Mouse (Mus musculus) embryonic facial prominence, embryonic 13.5 days (tissue): Measurements from ENCODE around the gene Uqcc3. TPM values are rescaled to one million over a fixed set of nuclear protein-coding genes. Genes with fewer than 3 reads are reported as not detected.

ENCODE experiments used
- ATAC-seq: fragments of 200-750 bp; cut with Nextera tagmentation; 2 replicates; pipeline ENCODE4 v1.8.0; 2017; ENCODE audit warnings: low read depth; ENCODE audit not compliant: insufficient number of reproducible peaks, insufficient read depth, low FRiP score, low TSS enrichment
- H3K27ac ChIP-seq: fragments of 300-500 bp; sonication (generic); 2 replicates; pipeline ENCODE4 v1.5.1; 2015; ENCODE audit warnings: moderate library complexity, mild to moderate bottlenecking, inconsistent platforms
- H3K27me3 ChIP-seq: fragments of 300-500 bp; sonication (generic); 2 replicates; pipeline ENCODE4 v1.6.1; 2015; ENCODE audit warnings: mild to moderate bottlenecking, inconsistent platforms
- H3K36me3 ChIP-seq: fragments of 300-500 bp; sonication (generic); 2 replicates; pipeline ENCODE4 v1.6.1; 2015; ENCODE audit warnings: mild to moderate bottlenecking, inconsistent platforms
- H3K4me1 ChIP-seq: fragments of 300-500 bp; sonication (generic); 2 replicates; pipeline ENCODE4 v1.6.1; 2015; ENCODE audit warnings: inconsistent platforms
- H3K4me2 ChIP-seq: fragments of 300-500 bp; sonication (generic); 2 replicates; pipeline ENCODE4 v1.6.1; 2015; ENCODE audit warnings: moderate library complexity, mild to moderate bottlenecking, inconsistent platforms
- H3K4me3 ChIP-seq: fragments of 300-500 bp; sonication (generic); 2 replicates; pipeline ENCODE4 v1.5.1; 2015; ENCODE audit warnings: mild to moderate bottlenecking, inconsistent platforms
- H3K9ac ChIP-seq: fragments of 300-500 bp; sonication (generic); 2 replicates; pipeline ENCODE4 v1.6.1; 2015; ENCODE audit warnings: mild to moderate bottlenecking, inconsistent platforms
- H3K9me3 ChIP-seq: fragments of 300-500 bp; sonication (generic); 2 replicates; pipeline ENCODE4 v1.6.1; 2016; ENCODE audit warnings: inconsistent platforms
- WGBS: fragments of 180-500 bp; shearing (Covaris S2); methylation state at CpG from one replicate; pipeline ENCODE4 v1.1.7; 2015; ENCODE audit warnings: mixed read lengths; 5-methylcytosine and 5-hydroxymethylcytosine counted together
- polyA plus RNA-seq: library from polyadenylated mRNA; unstranded; fragments of >200 nt; fragmentation: Nextera tagmentation; extraction: Ambion mirVana; gene quantifications from 2 replicates; pipeline ENCODE4 v1.2.1, GENCODE M21; 2015

Uqcc3 gene
- polyA plus RNA-seq, 1 experiment from 2014 or later, result 72.3 TPM

GRCm38 (mm10) chr19:8892829-8893766, 12.4 kb upstream of the Uqcc3 start, which contains the start of gene Ints5:
TSS of gene Ints5 (plus strand) at chr19:8893005.
- no peaks in the 10 kb centered on the region for H3K27me3 ChIP-seq
- H3K4me1 ChIP-seq, result peaks cover 37% of the 10 kb centered on the region
- peak within 1 kb of the TSS; percentile 84 for H3K27ac ChIP-seq
- H3K9ac ChIP-seq, result peak within 1 kb of the TSS; percentile 95
- H3K9me3 ChIP-seq, result no peaks in the 10 kb centered on the region
- H3K4me2 ChIP-seq, result peak within 1 kb of the TSS; percentile 82
- peak; percentile 60 for ATAC-seq
- H3K4me3 ChIP-seq, result peak within 1 kb of the TSS; percentile 84
- H3K36me3 ChIP-seq, result peaks cover 43% of the 10 kb centered on the region
- 3% methylated on average over 54 of the region's 54 CpGs for WGBS

- peak within 1 kb of the TSS; percentile 67 for H3K4me2 ChIP-seq
- no peaks in the 10 kb centered on the region for H3K27me3 ChIP-seq
- peak within 1 kb of the TSS; percentile 71 for H3K4me3 ChIP-seq
- H3K36me3 ChIP-seq, result peaks cover 16% of the 10 kb centered on the region
- under 1% methylated on average over 58 of the region's 58 CpGs for WGBS
- no peaks in the 10 kb centered on the region for H3K9me3 ChIP-seq
- H3K27ac ChIP-seq, result peak within 1 kb of the TSS; percentile 91
- peak within 1 kb of the TSS; percentile 93 for H3K9ac ChIP-seq
- peaks cover 22% of the 10 kb centered on the region for H3K4me1 ChIP-seq
- ATAC-seq, result peak; percentile 92
Observed at GRCm38 (mm10) chr19:8888511-8889385, 8.0 kb upstream of the Uqcc3 start, which contains the start of the genes 1810009A15Rik and Gm49416. TSS of gene 1810009A15Rik (plus strand) at chr19:8888853. TSS of gene Gm49416 (plus strand) at chr19:8888926.

- 14% methylated on average over 19 of the region's 19 CpGs for WGBS
- Histone ChIP-seq H3K27me3 (no peaks in the 10 kb centered on the region), H3K4me3 (peak overlapping the region; percentile 71), H3K9me3 (no peaks in the 10 kb centered on the region), H3K27ac (peak overlapping the region; percentile 91), H3K4me2 (peak overlapping the region; percentile 67), H3K9ac (peak overlapping the region; percentile 93), H3K4me1 (peaks cover 17% of the 10 kb centered on the region), H3K36me3 (peaks cover 16% of the 10 kb centered on the region)
- no peak for ATAC-seq
Observed at GRCm38 (mm10) chr19:8887585-8888463, 7.1 kb upstream of the Uqcc3 start.

- H3K36me3 ChIP-seq, result peaks cover 16% of the 10 kb centered on the region
- peaks cover 17% of the 10 kb centered on the region for H3K4me1 ChIP-seq
- no peaks in the 10 kb centered on the region for H3K27me3 ChIP-seq
- H3K4me2 ChIP-seq, result peak overlapping the region; percentile 67
- H3K4me3 ChIP-seq, result peak overlapping the region; percentile 71
- H3K9ac ChIP-seq, result peak overlapping the region; percentile 93; the same call in 1 of the 2 replicates
- no peak for ATAC-seq
- H3K27ac ChIP-seq, result peak overlapping the region; percentile 91
- H3K9me3 ChIP-seq, result no peaks in the 10 kb centered on the region
- WGBS, result 45% methylated on average over 1 of the region's 1 CpGs
Observed at GRCm38 (mm10) chr19:8886916-8887584, 6.3 kb upstream of the Uqcc3 start.

- WGBS, result 79% methylated on average over 3 of the region's 3 CpGs
- ATAC-seq, result no peak
- no peak within 1 kb of the TSS for H3K9ac ChIP-seq
Observed at GRCm38 (mm10) chr19:8883616-8884015, 2.9 kb upstream of the Uqcc3 start, which contains the start of the genes Lbhd1 and Gm49403. TSS of gene Lbhd1 (plus strand) at chr19:8883732. TSS of gene Gm49403 (plus strand) at chr19:8883930.

GRCm38 (mm10) chr19:8881034-8881392, 290 bp upstream of the Uqcc3 start:
- H3K27me3 ChIP-seq, result no peaks in the 10 kb centered on the region
- peak overlapping the region; percentile 93 for H3K9ac ChIP-seq
- peak overlapping the region; percentile 86 for H3K4me3 ChIP-seq
- H3K27ac ChIP-seq, result no peak overlapping the region
- ATAC-seq, result no peak
- peaks cover 9% of the 10 kb centered on the region for H3K4me1 ChIP-seq
- 20% methylated on average over 3 of the region's 3 CpGs for WGBS
- peak overlapping the region; percentile 87 for H3K4me2 ChIP-seq
- no peaks in the 10 kb centered on the region for H3K9me3 ChIP-seq
- peaks cover 25% of the 10 kb centered on the region for H3K36me3 ChIP-seq

More at GRCm38 (mm10) chr19:8883616-8884015, 2.9 kb upstream of the Uqcc3 start, which contains the start of the genes Lbhd1 and Gm49403:
- peaks cover 19% of the 10 kb centered on the region for H3K4me1 ChIP-seq
- no peak within 1 kb of the TSS for H3K4me2 ChIP-seq
- peaks cover 10% of the 10 kb centered on the region for H3K36me3 ChIP-seq
- H3K27me3 ChIP-seq, result no peaks in the 10 kb centered on the region
- H3K9me3 ChIP-seq, result no peaks in the 10 kb centered on the region
- H3K27ac ChIP-seq, result no peak within 1 kb of the TSS
- no peak within 1 kb of the TSS for H3K4me3 ChIP-seq

GRCm38 (mm10) chr19:8875031-8875430, 5.7 kb downstream of the Uqcc3 start:
- Histone ChIP-seq H3K9ac (no peak overlapping the region), H3K36me3 (peaks cover 55% of the 10 kb centered on the region), H3K27me3 (no peaks in the 10 kb centered on the region), H3K4me3 (no peak overlapping the region), H3K27ac (no peak overlapping the region), H3K4me2 (no peak overlapping the region), H3K4me1 (peaks cover 19% of the 10 kb centered on the region), H3K9me3 (no peaks in the 10 kb centered on the region)
- WGBS, result 92% methylated on average over 7 of the region's 7 CpGs
- no peak for ATAC-seq

GRCm38 (mm10) chr19:8872266-8872840, 8.4 kb downstream of the Uqcc3 start:
- Histone ChIP-seq H3K27ac (peak overlapping the region; percentile 73; the same call in 1 of the 2 replicates), H3K4me1 (peaks cover 12% of the 10 kb centered on the region), H3K36me3 (peaks cover 41% of the 10 kb centered on the region), H3K4me2 (peak overlapping the region; percentile 85), H3K9ac (peak overlapping the region; percentile 92), H3K4me3 (peak overlapping the region; percentile 83), H3K9me3 (no peaks in the 10 kb centered on the region), H3K27me3 (no peaks in the 10 kb centered on the region)
- no peak for ATAC-seq
- WGBS, result 72% methylated on average over 10 of the region's 10 CpGs

- peak within 1 kb of the TSS; percentile 92 for H3K9ac ChIP-seq
- H3K4me1 ChIP-seq, result peaks cover 12% of the 10 kb centered on the region
- H3K36me3 ChIP-seq, result peaks cover 35% of the 10 kb centered on the region
- no peaks in the 10 kb centered on the region for H3K27me3 ChIP-seq
- peak; percentile 95 for ATAC-seq
- peak within 1 kb of the TSS; percentile 73 for H3K27ac ChIP-seq
- peak within 1 kb of the TSS; percentile 85 for H3K4me2 ChIP-seq
- 2% methylated on average over 59 of the region's 59 CpGs for WGBS
- peak within 1 kb of the TSS; percentile 83 for H3K4me3 ChIP-seq
- H3K9me3 ChIP-seq, result no peaks in the 10 kb centered on the region
Observed at GRCm38 (mm10) chr19:8871267-8872186, 9.2 kb downstream of the Uqcc3 start, which contains the start of gene Ubxn1. TSS of gene Ubxn1 (plus strand) at chr19:8871496.
